Mouse (Mus musculus): Measurements from ENCODE around the gene Cdk5rap3.

Cdk5rap3 gene

DNA sequence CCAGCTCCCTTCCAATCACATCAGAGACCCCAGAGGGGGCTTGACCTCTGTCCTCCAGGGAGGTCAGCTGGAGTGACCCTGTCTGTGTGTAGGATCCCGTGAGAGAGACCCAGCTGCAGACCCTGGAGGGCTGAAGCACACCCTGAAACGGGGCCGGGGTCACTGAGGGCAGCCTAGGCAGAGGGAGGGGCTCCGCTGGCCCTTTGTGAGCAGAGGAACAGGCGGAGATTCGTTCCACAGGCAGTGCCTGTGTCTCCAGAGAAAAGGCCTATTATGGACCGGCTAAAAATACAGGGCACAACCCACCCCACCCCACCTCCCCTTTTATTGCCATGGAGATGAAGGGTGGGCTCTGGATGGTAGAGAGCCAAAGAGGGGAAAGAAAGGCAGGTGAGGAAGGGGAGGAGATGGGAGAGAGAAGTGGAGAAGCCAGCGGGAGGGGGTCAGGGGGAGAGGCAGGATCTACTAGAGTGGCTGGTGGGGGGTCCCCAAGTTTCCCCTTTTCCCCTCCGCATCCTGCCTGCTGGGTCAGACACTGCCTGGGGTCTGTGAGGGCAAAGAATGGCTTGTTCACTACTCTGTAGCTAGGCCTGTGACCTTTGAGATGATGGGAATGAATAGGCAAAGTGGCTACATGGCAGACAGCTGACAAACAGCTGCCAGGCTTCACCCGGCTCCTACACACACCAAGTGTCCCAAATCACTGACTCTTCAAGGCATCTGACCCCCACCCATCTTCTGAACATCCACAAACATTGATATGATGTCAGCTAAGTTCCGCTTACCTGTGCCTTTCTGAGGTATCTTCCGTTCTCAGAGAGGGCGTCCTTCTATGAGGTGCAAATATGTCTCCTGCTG, 16.6 kb downstream of the Cdk5rap3 start:
- peak; percentile 79 for DNase-seq (ENCODE audit: low read depth, low spot score)

DNA sequence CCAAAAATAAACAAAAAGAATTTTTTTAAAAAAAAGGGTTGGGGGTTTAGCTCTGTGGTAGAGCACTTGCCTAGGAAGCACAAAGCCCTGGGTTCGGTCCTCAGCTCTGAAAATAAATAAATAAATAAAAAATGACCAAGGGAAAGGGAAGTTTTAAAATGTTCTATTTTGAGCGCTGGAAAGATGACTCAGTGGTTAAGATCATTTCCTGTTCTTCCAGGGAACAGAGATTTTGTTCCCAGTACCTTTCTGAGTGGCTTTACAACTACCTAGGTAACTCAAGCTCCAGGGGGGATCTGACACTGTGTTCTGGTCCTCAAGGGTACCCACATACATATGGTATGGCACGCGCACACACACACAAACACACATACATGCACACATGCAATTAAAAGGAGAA, 20.4 kb downstream of the Cdk5rap3 start:
- DNase-seq (ENCODE audit: low read depth, low spot score): no peak

DNA sequence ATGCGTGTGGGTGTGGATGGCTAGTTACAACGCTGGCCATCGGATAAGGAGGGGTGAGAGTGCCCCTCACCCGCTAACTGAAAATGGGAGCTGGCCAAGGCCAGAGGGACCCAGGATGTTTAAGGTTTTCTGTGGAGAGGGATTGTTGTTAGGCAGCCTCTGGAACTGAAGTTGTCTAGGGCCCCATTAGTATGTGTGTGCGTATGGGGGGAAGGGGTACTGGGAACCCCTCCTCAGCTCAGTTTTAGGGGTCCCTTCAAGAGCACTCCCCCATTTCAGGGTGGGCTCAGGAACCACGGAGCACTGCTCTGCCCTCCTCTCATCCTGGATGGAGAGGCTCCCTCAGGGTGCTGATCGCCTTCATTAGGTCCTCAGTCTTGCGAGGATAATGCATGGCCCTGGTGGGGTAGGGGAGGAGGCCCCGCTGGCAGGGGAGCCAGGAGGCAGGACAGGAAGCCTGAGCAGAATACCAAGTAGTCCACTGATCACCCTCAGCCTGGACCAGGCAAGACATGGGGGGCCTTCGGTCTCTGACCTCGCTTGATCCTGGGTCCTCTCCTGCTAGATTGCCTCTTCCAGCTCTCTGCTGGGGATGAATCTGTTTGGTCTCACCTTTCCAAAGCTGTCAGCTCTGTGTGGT, 23.0 kb downstream of the Cdk5rap3 start:
- no peak for DNase-seq (ENCODE audit: low read depth, low spot score)

DNA sequence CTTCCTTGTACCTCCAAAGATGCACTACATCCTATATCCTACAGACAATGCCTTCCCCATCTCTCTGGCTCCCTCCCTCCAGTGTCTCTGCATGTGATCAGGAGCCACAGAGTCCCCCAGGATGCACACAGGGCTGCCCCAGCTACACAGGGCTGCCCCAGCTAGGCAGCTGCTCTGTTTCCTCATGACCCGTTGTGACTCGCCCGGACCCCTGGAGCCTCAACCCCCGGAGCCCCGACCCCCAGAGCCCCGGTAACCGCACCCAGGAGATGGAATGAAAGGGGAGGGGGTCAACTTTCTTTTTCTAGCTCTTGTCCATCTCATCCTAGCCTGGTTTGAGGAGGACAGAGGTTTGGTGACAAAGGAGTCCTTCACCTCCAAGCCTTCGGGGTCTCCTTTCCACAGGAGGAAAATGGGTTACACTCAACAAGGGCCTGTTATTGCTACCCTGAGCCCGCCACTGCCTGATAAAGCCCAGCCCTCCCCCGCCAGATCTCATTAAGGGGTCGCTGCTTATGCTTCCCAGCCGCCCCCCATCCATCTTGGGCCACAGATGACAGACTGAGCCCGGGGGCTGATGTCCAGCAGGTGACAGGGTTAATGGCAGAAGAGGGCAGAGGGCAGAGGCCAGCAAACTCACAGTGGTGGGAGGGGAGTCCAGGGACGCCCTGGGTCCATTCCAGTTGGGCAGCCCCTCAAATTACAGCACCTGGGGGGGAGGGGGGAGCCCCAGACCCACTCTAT, 24.3 kb downstream of the Cdk5rap3 start:
- DNase-seq (ENCODE audit: low read depth, low spot score): no peak

- DNase-seq (ENCODE audit: low read depth, low spot score): no peak
These were observed 29.3 kb downstream of the Cdk5rap3 start for GRCm38 (mm10) chr11:96886942-96887546.

- no peak for DNase-seq (ENCODE audit: low read depth, low spot score)
These were observed 30.4 kb downstream of the Cdk5rap3 start for GRCm38 (mm10) chr11:96885901-96886340.

DNA sequence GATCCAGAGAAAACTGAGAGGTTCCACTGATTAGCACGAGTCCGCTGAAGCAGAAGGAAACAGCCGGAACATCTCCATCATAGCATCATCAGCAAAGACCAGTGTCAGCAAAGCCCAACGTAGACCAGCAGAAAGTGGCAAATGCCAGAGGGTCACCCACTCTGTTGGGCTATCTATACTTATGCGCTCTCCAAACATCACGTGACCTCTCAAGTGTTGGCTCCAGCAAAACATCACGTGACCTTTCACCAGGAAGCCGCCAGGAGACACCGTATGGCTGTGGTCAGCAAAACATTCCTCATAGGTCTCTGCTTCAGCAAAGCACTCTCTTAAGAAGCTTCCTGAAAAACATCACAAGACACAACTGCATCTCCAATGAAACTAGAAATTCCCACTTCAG, 36.0 kb downstream of the Cdk5rap3 start:
- no peak for DNase-seq (ENCODE audit: low read depth, low spot score)

GRCm38 (mm10) chr11:96879359-96879758, 36.9 kb downstream of the Cdk5rap3 start:
- DNase-seq (ENCODE audit: low read depth, low spot score): no peak

GRCm38 (mm10) chr11:96878715-96879114, 37.6 kb downstream of the Cdk5rap3 start:
- DNase-seq (ENCODE audit: low read depth, low spot score): no peak

GRCm38 (mm10) chr11:96877071-96877470, 39.2 kb downstream of the Cdk5rap3 start:
- no peak for DNase-seq (ENCODE audit: low read depth, low spot score)

DNA sequence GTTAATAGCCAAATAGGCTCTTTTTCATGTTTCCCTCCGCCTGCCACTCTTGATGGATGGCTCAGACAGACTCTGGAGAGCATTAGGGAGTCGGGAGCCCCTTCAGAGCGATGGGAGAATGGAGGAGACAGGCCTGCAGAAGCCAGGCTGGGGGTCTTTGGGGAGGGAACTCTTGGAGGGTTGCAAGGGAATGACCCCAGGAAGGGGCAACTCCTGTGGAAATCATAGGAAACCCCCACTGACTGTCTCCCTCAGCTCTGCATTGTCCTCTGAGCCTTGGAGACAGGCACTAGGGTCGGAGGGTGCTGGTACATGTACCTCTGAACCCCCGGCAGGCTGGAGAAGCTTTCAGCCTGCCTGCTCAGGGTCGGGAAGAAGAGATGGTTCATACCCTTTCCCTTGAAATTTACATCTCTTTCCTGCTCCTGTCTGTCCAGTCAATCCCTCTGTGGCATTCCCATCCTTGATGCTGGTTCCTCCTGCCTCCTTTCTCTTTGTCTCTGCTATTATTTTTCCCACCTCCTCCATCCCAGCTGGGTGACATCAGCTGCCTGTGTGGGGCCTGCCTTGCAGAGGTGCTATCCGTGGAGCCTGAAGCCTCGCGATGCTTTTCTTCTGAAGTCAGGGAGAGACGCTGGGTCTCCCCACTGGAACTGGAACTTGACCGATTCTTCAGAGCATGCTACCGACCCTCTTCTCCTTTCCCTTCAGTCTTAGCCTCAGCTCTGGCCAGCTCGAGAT, 39.8 kb downstream of the Cdk5rap3 start:
- no peak for DNase-seq (ENCODE audit: low read depth, low spot score)

DNA sequence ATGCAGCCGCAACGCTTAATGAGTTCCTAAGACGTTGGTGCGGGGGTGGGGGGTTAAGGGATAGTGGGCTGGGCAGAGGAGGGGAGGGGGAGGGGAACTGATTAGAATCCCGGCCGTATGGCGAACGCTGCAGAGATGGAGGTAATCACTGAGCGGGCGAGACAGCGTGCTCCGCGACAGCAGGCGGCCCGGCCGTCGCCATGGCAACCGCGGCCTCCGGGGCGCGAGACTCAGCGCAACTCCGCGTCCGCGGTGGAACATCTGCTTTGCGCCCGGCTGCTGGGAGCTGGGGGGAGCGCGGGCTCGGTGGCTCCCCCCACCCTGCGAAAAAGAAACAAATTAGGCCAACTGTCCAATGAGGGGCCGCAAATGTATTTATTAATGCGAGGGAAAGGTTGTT, 40.6 kb downstream of the Cdk5rap3 start:
- peak; percentile 82 for DNase-seq (ENCODE audit: low read depth, low spot score)

DNA sequence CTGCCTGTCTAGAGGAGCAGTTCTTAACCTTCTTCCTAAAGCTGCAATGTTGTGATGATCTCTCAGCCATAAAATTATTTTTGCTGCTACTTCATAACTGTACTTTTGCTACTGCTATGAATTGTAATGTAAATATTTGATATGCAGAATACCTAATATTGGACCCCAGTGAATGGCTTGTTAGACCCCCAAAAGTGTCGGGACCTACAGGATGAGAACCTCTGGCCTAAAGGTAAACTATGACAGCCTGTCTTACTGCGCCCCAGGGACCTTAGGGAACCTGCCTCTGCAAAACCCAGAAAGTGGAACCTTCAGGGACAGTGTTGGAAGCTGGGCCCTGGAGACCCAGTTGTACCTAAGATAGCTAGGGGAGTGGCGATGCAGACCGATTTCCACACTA, 41.0 kb downstream of the Cdk5rap3 start:
- no peak for DNase-seq (ENCODE audit: low read depth, low spot score)

DNA sequence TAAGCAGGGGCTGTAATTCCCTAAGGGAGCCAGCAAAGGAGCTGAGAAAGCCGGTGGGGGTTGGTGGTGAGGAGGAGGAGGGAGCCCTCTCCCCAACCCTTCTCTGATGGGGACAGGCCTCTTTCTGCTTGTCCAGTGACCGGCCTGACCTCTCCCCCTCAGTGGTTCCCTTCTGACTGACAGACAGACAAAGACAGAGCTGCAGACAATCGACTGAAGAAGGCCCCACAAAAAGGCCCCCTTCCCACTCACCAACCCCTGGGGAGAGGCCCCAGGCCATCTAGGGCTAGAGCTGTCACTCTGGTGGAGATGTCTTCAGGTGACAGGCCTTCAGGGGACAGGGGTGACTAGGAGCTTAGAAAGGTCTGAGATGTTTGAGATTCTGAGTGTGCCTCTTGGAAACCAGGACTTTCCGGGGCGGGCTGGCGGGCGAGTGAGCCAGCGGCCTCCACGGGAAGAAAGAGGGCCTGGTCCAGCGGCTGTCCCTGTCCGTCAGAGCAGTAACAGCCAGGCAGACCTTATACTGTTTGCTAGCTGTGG, 42.6 kb downstream of the Cdk5rap3 start:
- DNase-seq (ENCODE audit: low read depth, low spot score): no peak

DNA sequence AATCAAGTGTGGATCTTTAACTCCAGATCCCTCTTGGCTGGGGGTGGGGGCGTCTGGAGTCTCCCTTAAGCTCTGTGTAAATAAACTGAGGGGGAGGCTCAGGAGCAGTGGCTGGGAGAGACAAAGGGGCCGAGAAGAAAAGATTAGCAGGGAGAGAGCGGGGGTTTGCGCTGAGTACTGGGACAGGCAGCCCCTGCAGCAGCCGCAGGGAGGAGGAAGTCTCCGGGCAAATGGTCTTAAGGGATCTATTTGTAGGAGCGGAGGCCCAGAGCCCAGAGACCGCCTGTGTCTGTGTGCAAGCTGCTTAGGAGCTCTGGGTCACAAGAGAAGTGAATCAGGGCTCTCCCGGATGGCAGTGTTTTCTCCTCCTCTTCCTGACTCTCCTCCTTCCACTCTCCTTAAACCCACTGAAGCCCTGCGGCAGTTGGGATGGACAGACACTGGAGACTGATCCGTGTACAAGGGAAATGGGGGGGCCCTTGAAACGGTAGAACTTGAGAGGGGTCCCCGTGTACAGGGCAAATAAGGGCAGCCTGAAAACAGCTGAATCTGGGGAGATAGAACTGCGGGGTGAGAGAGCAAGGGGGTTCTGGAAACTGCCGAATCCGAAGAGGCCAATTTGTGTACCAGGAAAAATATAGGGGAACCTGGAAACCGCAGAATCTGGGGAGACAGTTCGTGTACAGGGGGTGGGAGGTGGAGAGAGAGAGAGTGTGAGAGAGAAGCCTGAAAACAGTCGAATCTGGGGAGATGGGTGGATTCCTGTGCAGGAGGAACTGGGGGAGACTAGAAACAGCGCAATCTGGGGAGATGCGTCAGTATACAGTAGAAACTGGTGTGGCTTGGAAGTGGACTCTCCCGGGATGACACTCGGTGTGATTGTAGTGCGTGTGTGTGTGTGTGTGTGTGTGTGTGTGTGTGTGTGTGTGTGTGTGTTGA, 43.6 kb downstream of the Cdk5rap3 start:
- DNase-seq (ENCODE audit: low read depth, low spot score): no peak

GRCm38 (mm10) chr11:96867149-96867548, 49.1 kb downstream of the Cdk5rap3 start:
- DNase-seq (ENCODE audit: low read depth, low spot score): peak; percentile 80

DNA sequence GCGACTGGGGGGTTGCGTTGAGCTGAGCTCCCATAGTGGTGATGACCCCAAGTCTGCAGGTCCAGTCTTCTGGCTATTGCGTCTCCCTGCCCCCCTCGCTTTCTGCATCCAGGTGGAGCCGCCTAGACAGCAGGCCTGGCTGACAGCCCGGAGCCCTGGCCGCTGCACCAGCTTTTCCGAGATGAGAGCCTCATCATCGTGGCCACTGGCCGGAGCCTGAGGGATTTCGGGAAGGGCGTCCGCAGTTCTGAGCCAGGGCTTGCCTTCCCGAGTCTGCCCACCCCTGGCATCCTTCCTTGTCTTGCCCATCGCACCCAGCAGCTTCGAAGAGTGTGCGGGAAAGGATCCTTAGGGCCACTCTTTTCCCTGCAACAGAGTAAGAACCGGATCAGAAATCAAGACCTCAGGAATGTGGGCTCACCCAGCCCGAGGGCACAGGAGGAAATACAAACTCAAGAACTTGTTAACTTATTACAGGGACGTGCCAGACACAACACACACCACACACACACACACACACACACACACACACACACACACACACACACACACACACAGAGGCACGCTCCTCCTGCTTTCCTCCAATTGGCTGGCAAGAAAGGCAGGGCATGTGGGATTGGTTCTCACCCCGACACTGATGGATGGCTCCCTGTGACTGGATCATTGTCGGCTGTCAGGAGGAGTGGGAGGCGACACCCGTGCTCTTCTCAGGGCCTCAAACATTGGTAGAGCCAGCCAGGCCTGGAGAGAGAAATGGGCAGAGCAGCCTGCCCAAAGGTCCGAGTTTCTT, 52.9 kb downstream of the Cdk5rap3 start:
- peak; percentile 83 for DNase-seq (ENCODE audit: low read depth, low spot score)

- DNase-seq (ENCODE audit: low read depth, low spot score): no peak
These were observed 53.8 kb downstream of the Cdk5rap3 start for GRCm38 (mm10) chr11:96862534-96862933.

GRCm38 (mm10) chr11:96861878-96862289, 54.4 kb downstream of the Cdk5rap3 start:
- peak; percentile 96 for DNase-seq (ENCODE audit: low read depth, low spot score)
